Mouse (Mus musculus): ENCODE measurements at regions not wholly inside any gene's neighbourhood (a gene's known extent, or its start where the extent isn't known, plus 50 kb on each side); places are given as distances from the start of the nearest gene placed in this dataset.

GRCm38 (mm10) chr16:55617506-55617905 is 221.2 kb downstream of the Nfkbiz start:
- H3K9ac ChIP-seq (replicated peaks; ENCODE audit: low read length) = no peak overlapping the region
- no peaks in the 10 kb centered on the region for H3K27me3 ChIP-seq (ENCODE audit: control insufficient read depth, insufficient read depth, low read length)
- ATAC-seq (replicated peaks; ENCODE audit: insufficient number of reproducible peaks, low FRiP score, low TSS enrichment, low read depth) (no peak), DNase-seq (ENCODE audit: low spot score) (peak; percentile 9)
- no peaks in the 10 kb centered on the region for H3K9me3 ChIP-seq (replicated peaks; ENCODE audit: control insufficient read depth, low read length)
- H3K27ac ChIP-seq (replicated peaks; ENCODE audit: low read depth, low read length) = no peak overlapping the region
- H3K4me3 ChIP-seq (ENCODE audit: low read depth, low read length) = no peak overlapping the region
- WGBS = 28% methylated on average over 4 of the region's 4 CpGs
- H3K4me2 ChIP-seq (ENCODE audit: low read depth, low read length) = no peak overlapping the region
- no peaks in the 10 kb centered on the region for H3K4me1 ChIP-seq (ENCODE audit: control insufficient read depth, insufficient read depth, low read length)
- H3K36me3 ChIP-seq (replicated peaks; ENCODE audit: control insufficient read depth, insufficient read depth, low read depth, low read length) = no peaks in the 10 kb centered on the region

GRCm38 (mm10) chr16:55616408-55617120 is 222.1 kb downstream of the Nfkbiz start:
- 80% methylated on average over 1 of the region's 1 CpGs for WGBS
- no peak for DNase-seq (ENCODE audit: low spot score)
- Histone ChIP-seq H3K27ac (replicated peaks; ENCODE audit: low read depth, low read length) (no peak overlapping the region), H3K4me1 (ENCODE audit: control insufficient read depth, insufficient read depth, low read length) (no peaks in the 10 kb centered on the region), H3K9ac (replicated peaks; ENCODE audit: low read length) (no peak overlapping the region), H3K36me3 (replicated peaks; ENCODE audit: control insufficient read depth, insufficient read depth, low read depth, low read length) (no peaks in the 10 kb centered on the region), H3K27me3 (ENCODE audit: control insufficient read depth, insufficient read depth, low read length) (no peaks in the 10 kb centered on the region), H3K4me3 (ENCODE audit: low read depth, low read length) (no peak overlapping the region), H3K4me2 (ENCODE audit: low read depth, low read length) (no peak overlapping the region), H3K9me3 (replicated peaks; ENCODE audit: control insufficient read depth, low read length) (no peaks in the 10 kb centered on the region)
- ATAC-seq (replicated peaks; ENCODE audit: insufficient number of reproducible peaks, low FRiP score, low TSS enrichment, low read depth) = no peak

GRCm38 (mm10) chr16:55612873-55613272 is 225.8 kb downstream of the Nfkbiz start:
- no peak overlapping the region for H3K27ac ChIP-seq (replicated peaks; ENCODE audit: low read depth, low read length)
- ATAC-seq (replicated peaks; ENCODE audit: insufficient number of reproducible peaks, low FRiP score, low TSS enrichment, low read depth) = no peak
- H3K4me1 ChIP-seq (ENCODE audit: control insufficient read depth, insufficient read depth, low read length) = no peaks in the 10 kb centered on the region
- H3K4me2 ChIP-seq (ENCODE audit: low read depth, low read length) = no peak overlapping the region
- no peak for DNase-seq (ENCODE audit: low spot score)
- H3K4me3 ChIP-seq (ENCODE audit: low read depth, low read length) = no peak overlapping the region
- H3K27me3 ChIP-seq (ENCODE audit: control insufficient read depth, insufficient read depth, low read length) = no peaks in the 10 kb centered on the region
- 93% methylated on average over 3 of the region's 3 CpGs for WGBS
- H3K9me3 ChIP-seq (replicated peaks; ENCODE audit: control insufficient read depth, low read length) = no peaks in the 10 kb centered on the region
- H3K36me3 ChIP-seq (replicated peaks; ENCODE audit: control insufficient read depth, insufficient read depth, low read depth, low read length) = no peaks in the 10 kb centered on the region
- no peak overlapping the region for H3K9ac ChIP-seq (replicated peaks; ENCODE audit: low read length)

- ATAC-seq (replicated peaks; ENCODE audit: insufficient number of reproducible peaks, low FRiP score, low TSS enrichment, low read depth) (no peak), DNase-seq (ENCODE audit: low spot score) (no peak)
- Histone ChIP-seq H3K27me3 (ENCODE audit: control insufficient read depth, insufficient read depth, low read length) (no peaks in the 10 kb centered on the region), H3K4me2 (ENCODE audit: low read depth, low read length) (no peak overlapping the region), H3K9ac (replicated peaks; ENCODE audit: low read length) (no peak overlapping the region), H3K4me1 (ENCODE audit: control insufficient read depth, insufficient read depth, low read length) (no peaks in the 10 kb centered on the region), H3K9me3 (replicated peaks; ENCODE audit: control insufficient read depth, low read length) (no peaks in the 10 kb centered on the region), H3K36me3 (replicated peaks; ENCODE audit: control insufficient read depth, insufficient read depth, low read depth, low read length) (no peaks in the 10 kb centered on the region), H3K4me3 (ENCODE audit: low read depth, low read length) (no peak overlapping the region), H3K27ac (replicated peaks; ENCODE audit: low read depth, low read length) (no peak overlapping the region)
- WGBS = 86% methylated on average over 5 of the region's 5 CpGs
These were observed 226.7 kb downstream of the Nfkbiz start for GRCm38 (mm10) chr16:55612001-55612400.

GRCm38 (mm10) chr16:55611172-55611571 is 227.5 kb downstream of the Nfkbiz start:
- no peak overlapping the region for H3K4me2 ChIP-seq (ENCODE audit: low read depth, low read length)
- H3K9me3 ChIP-seq (replicated peaks; ENCODE audit: control insufficient read depth, low read length) = no peaks in the 10 kb centered on the region
- no peaks in the 10 kb centered on the region for H3K27me3 ChIP-seq (ENCODE audit: control insufficient read depth, insufficient read depth, low read length)
- H3K27ac ChIP-seq (replicated peaks; ENCODE audit: low read depth, low read length) = no peak overlapping the region
- H3K9ac ChIP-seq (replicated peaks; ENCODE audit: low read length) = no peak overlapping the region
- 83% methylated on average over 3 of the region's 3 CpGs for WGBS
- ATAC-seq (replicated peaks; ENCODE audit: insufficient number of reproducible peaks, low FRiP score, low TSS enrichment, low read depth) (no peak), DNase-seq (ENCODE audit: low spot score) (no peak)
- H3K36me3 ChIP-seq (replicated peaks; ENCODE audit: control insufficient read depth, insufficient read depth, low read depth, low read length) = no peaks in the 10 kb centered on the region
- no peaks in the 10 kb centered on the region for H3K4me1 ChIP-seq (ENCODE audit: control insufficient read depth, insufficient read depth, low read length)
- no peak overlapping the region for H3K4me3 ChIP-seq (ENCODE audit: low read depth, low read length)

GRCm38 (mm10) chr16:55608361-55608760 is 230.3 kb downstream of the Nfkbiz start:
- H3K27ac ChIP-seq (replicated peaks; ENCODE audit: low read depth, low read length) = no peak overlapping the region
- no peaks in the 10 kb centered on the region for H3K4me1 ChIP-seq (ENCODE audit: control insufficient read depth, insufficient read depth, low read length)
- H3K4me3 ChIP-seq (ENCODE audit: low read depth, low read length) = no peak overlapping the region
- H3K36me3 ChIP-seq (replicated peaks; ENCODE audit: control insufficient read depth, insufficient read depth, low read depth, low read length) = no peaks in the 10 kb centered on the region
- H3K9me3 ChIP-seq (replicated peaks; ENCODE audit: control insufficient read depth, low read length) = no peaks in the 10 kb centered on the region
- 82% methylated on average over 3 of the region's 3 CpGs for WGBS
- no peak for DNase-seq (ENCODE audit: low spot score)
- no peak overlapping the region for H3K4me2 ChIP-seq (ENCODE audit: low read depth, low read length)
- no peaks in the 10 kb centered on the region for H3K27me3 ChIP-seq (ENCODE audit: control insufficient read depth, insufficient read depth, low read length)
- no peak overlapping the region for H3K9ac ChIP-seq (replicated peaks; ENCODE audit: low read length)
- no peak for ATAC-seq (replicated peaks; ENCODE audit: insufficient number of reproducible peaks, low FRiP score, low TSS enrichment, low read depth)

GRCm38 (mm10) chr16:55606447-55607239 is 232.1 kb downstream of the Nfkbiz start:
- Histone ChIP-seq H3K4me2 (ENCODE audit: low read depth, low read length) (no peak overlapping the region), H3K9ac (replicated peaks; ENCODE audit: low read length) (no peak overlapping the region), H3K27me3 (ENCODE audit: control insufficient read depth, insufficient read depth, low read length) (no peaks in the 10 kb centered on the region), H3K27ac (replicated peaks; ENCODE audit: low read depth, low read length) (no peak overlapping the region), H3K4me1 (ENCODE audit: control insufficient read depth, insufficient read depth, low read length) (no peaks in the 10 kb centered on the region), H3K36me3 (replicated peaks; ENCODE audit: control insufficient read depth, insufficient read depth, low read depth, low read length) (no peaks in the 10 kb centered on the region), H3K4me3 (ENCODE audit: low read depth, low read length) (no peak overlapping the region), H3K9me3 (replicated peaks; ENCODE audit: control insufficient read depth, low read length) (no peaks in the 10 kb centered on the region)
- no peak for DNase-seq (ENCODE audit: low spot score)
- 84% methylated on average over 7 of the region's 7 CpGs for WGBS
- no peak for ATAC-seq (replicated peaks; ENCODE audit: insufficient number of reproducible peaks, low FRiP score, low TSS enrichment, low read depth)

GRCm38 (mm10) chr16:55603611-55604010 is 235.1 kb downstream of the Nfkbiz start:
- ATAC-seq (replicated peaks; ENCODE audit: insufficient number of reproducible peaks, low FRiP score, low TSS enrichment, low read depth) = no peak
- Histone ChIP-seq H3K9ac (replicated peaks; ENCODE audit: low read length) (no peak overlapping the region), H3K27ac (replicated peaks; ENCODE audit: low read depth, low read length) (no peak overlapping the region), H3K9me3 (replicated peaks; ENCODE audit: control insufficient read depth, low read length) (no peaks in the 10 kb centered on the region), H3K27me3 (ENCODE audit: control insufficient read depth, insufficient read depth, low read length) (no peaks in the 10 kb centered on the region), H3K4me3 (ENCODE audit: low read depth, low read length) (no peak overlapping the region), H3K36me3 (replicated peaks; ENCODE audit: control insufficient read depth, insufficient read depth, low read depth, low read length) (no peaks in the 10 kb centered on the region), H3K4me2 (ENCODE audit: low read depth, low read length) (no peak overlapping the region), H3K4me1 (ENCODE audit: control insufficient read depth, insufficient read depth, low read length) (no peaks in the 10 kb centered on the region)
- no peak for DNase-seq (ENCODE audit: low spot score)
- WGBS = 87% methylated on average over 2 of the region's 2 CpGs
